Mouse (Mus musculus): ENCODE results near the gene Prpf19.

Prpf19 gene

GRCm38 (mm10) chr19:10940097-10940800, 45.2 kb downstream of the Prpf19 start:
- peak; percentile 84 for DNase-seq

GRCm38 (mm10) chr19:10940801-10941457, 45.9 kb downstream of the Prpf19 start:
- no peak for DNase-seq

GRCm38 (mm10) chr19:10943955-10944354, 48.9 kb downstream of the Prpf19 start:
- DNase-seq: no peak

- no peak for DNase-seq
Observed at GRCm38 (mm10) chr19:10946506-10946905, 51.5 kb downstream of the Prpf19 start.

GRCm38 (mm10) chr19:10947219-10947618, 52.2 kb downstream of the Prpf19 start:
- DNase-seq: no peak

GRCm38 (mm10) chr19:10948416-10948815, 53.4 kb downstream of the Prpf19 start:
- no peak for DNase-seq

- peak; percentile 93 for DNase-seq
Observed at GRCm38 (mm10) chr19:10949112-10949511, 54.1 kb downstream of the Prpf19 start, which contains the start of gene Ccdc86. Gene Ccdc86, minus strand, starts transcription at chr19:10949266.

GRCm38 (mm10) chr19:10949558-10949957, 54.5 kb downstream of the Prpf19 start:
- no peak for DNase-seq

GRCm38 (mm10) chr19:10952021-10952939, 57.2 kb downstream of the Prpf19 start:
- DNase-seq: no peak
